Mouse (Mus musculus): ENCODE results near the gene Zfp664.

DNA sequence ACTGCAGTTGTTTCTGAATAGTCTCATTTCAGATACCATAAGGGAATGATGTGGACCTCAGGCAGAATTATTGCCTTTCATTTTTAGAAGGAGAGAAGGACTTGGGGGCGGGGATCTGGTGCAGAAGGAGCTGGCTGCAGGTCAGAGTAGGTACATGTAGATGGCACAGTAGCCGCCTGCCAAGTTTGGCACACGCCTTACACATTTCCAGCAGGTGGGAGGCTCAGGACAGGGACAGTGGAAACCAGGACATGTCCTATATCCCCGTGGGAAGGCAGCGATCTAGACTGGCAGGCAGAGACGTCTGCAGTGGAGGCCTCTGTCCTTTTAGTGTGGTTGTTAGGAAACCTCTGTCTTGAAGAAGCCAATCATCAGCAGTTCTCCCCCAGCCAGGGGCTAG is 17.3 kb downstream of the Zfp664 start:
- TF ChIP-seq CTCF (IDR thresholded peaks at IDR 0.05; ENCODE audit: borderline replicate concordance, insufficient read depth, low read length) (no peak), POLR2A (IDR thresholded peaks at IDR 0.05; ENCODE audit: low read depth, low read length) (no peak)
